Mouse (Mus musculus): ENCODE measurements around the gene Dkk3. TPM values are rescaled to one million over a fixed set of nuclear protein-coding genes. Genes with fewer than 3 reads are reported as not detected.
A peak's percentile ranks its signal among the peaks of the same experiment; 100 is the strongest.

Gene Dkk3
- polyA plus RNA-seq, 1 experiment from 2014 or later = 27.1 TPM

DNA sequence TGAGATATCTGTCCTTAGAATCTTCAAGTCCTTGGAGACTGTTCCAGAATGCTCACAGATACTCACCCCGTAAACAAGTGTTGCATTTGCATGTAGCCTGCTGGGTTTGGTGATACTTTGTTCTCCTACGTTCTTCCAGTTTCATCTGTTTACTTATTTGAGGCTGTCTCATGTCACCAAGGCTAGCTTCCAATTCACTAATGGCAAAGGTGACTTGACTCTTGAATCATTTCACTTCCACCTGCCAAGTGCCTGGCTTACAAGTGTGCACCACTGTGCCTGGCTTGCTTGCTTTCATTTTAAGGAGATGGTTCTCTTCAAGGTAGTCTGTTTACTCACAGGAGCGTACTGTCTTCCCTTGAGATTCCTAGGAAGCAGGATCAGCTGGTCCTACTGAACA is 5.6 kb upstream of the Dkk3 start:
- ATAC-seq = no peak
- WGBS = 72% methylated on average over 3 of the region's 3 CpGs

DNA sequence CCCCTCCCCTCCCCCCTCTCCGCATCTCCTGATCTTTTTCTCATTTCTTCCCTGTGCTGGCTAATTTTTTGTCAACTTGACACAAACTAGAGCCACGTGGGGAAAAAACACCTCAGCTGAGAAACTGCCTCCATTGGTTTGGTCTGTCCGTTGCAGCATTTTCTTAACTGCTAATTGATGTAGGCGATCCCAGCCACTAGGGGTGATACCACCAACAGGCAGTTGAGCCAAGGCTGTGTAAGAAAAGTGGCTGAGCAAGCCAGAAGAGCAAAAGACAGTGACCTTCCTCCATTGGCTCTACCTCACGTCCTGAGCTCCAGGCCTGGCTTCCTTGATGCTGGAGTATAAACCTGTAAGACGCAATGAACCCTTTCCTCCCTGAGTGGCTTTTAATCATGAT is 978 bp upstream of the Dkk3 start:
- H3K9me3 ChIP-seq = no peaks in the 10 kb centered on the region
- no peak overlapping the region for H3K9ac ChIP-seq
- 45% methylated on average over 6 of the region's 6 CpGs for WGBS
- H3K36me3 ChIP-seq = no peaks in the 10 kb centered on the region
- H3K4me3 ChIP-seq (replicated peaks) = no peak overlapping the region
- no peaks in the 10 kb centered on the region for H3K27me3 ChIP-seq (replicated peaks)
- H3K27ac ChIP-seq = no peak overlapping the region
- ATAC-seq = no peak
- H3K4me2 ChIP-seq (replicated peaks) = no peak overlapping the region
- peaks cover 11% of the 10 kb centered on the region; the same call in 1 of the 2 replicates for H3K4me1 ChIP-seq (replicated peaks)

More for the DNA sequence above, 5.6 kb upstream of the Dkk3 start:
- Histone ChIP-seq H3K36me3 (no peaks in the 10 kb centered on the region), H3K27ac (no peak overlapping the region), H3K4me2 (replicated peaks) (no peak overlapping the region), H3K9ac (no peak overlapping the region), H3K27me3 (replicated peaks) (no peaks in the 10 kb centered on the region), H3K4me1 (replicated peaks) (no peaks in the 10 kb centered on the region), H3K4me3 (replicated peaks) (no peak overlapping the region), H3K9me3 (no peaks in the 10 kb centered on the region)

DNA sequence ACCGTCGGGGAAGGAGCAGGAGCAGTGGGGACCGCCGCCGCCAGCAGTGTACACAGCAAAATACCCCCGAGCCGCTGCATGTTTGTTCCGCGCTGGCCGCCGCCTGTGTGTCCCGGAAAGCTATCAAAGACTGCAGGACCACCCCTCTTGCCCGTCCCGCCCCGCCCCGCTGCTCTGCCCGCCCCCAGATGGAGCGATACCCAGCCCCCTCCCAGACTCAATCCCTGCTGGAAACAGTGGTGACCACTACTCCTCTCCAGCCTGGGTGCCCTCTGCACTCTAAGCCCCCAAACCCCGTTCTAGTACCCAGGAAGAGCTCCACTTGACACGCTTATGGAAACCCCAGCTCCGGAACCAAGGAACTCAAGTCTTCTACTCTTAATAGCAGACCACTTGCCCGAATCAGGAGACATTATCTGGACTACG is 528 bp downstream of the Dkk3 start:
- H3K36me3 ChIP-seq = no peaks in the 10 kb centered on the region
- H3K4me1 ChIP-seq (replicated peaks) = peaks cover 14% of the 10 kb centered on the region; the same call in 1 of the 2 replicates
- peak overlapping the region; percentile 50 for H3K4me3 ChIP-seq (replicated peaks)
- WGBS = 1% methylated on average over 23 of the region's 23 CpGs
- peak; percentile 63 for ATAC-seq
- peak overlapping the region; percentile 58 for H3K27ac ChIP-seq
- no peaks in the 10 kb centered on the region for H3K9me3 ChIP-seq
- H3K9ac ChIP-seq = peak overlapping the region; percentile 51
- peak overlapping the region; percentile 73 for H3K4me2 ChIP-seq (replicated peaks)
- no peaks in the 10 kb centered on the region for H3K27me3 ChIP-seq (replicated peaks)

DNA sequence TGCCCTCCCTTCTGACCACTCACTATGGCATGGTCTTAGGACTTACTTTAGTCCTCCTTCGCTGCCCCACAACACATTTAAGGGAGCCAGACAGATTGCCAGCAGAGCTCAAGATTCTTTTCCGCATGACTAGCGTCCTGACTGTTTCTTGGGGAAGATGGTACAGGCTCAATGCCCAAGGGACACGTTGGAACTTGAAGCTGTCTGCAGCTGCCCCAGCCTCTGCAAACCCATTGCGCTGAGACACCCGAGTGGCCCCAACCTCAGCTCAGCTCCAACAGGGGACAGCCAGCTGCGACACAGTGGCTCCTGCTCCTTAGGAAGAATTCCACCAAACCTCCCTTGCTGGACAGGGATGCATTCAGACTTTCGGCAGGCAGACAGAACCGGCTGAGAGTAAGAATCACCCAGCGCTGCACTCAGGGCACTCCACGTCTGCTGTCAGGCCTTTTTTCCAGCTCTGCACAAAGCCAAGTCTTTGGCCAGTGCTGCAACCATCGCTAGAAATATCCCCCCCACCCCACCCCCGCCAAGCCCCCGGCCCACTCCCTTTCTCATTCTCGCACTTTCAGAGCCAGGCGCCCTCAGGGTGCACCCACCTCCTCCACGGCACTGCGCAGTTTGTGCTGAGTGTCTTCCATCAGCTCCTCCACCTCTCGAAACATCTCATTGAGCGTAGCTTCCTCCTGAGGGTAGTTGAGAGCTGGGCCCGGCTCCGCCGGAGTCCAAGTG is 1.1 kb downstream of the Dkk3 start:
- no peaks in the 10 kb centered on the region for H3K27me3 ChIP-seq (replicated peaks)
- H3K4me2 ChIP-seq (replicated peaks) = peak overlapping the region; percentile 73
- no peaks in the 10 kb centered on the region for H3K36me3 ChIP-seq
- peak overlapping the region; percentile 58 for H3K27ac ChIP-seq
- peak overlapping the region; percentile 51 for H3K9ac ChIP-seq
- peaks cover 14% of the 10 kb centered on the region; the same call in 1 of the 2 replicates for H3K4me1 ChIP-seq (replicated peaks)
- no peaks in the 10 kb centered on the region for H3K9me3 ChIP-seq
- 15% methylated on average over 23 of the region's 23 CpGs for WGBS
- peak overlapping the region; percentile 50 for H3K4me3 ChIP-seq (replicated peaks)
- ATAC-seq = peak; percentile 42; the same call in 1 of the 2 replicates

DNA sequence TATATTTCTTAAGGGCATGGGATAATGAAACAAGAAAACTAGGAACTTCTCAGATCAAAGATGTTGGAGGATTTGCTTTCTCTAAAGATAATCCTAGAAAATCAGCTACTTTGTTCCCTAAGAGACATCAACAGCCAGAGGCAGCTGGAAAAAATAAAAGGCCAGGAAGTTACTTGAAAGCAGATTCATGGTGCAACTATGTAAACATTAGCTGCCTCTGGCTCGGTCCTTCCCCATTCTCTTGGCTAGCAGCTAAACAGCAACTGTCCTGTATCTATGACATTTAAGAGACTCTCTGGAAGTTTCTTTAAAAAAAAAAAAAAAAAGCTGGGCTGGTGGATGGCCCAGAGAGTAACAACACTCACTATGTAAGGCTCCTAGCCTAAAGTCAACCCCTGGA is 3.7 kb downstream of the Dkk3 start:
- WGBS = 6% methylated on average over 1 of the region's 1 CpGs
- no peaks in the 10 kb centered on the region for H3K9me3 ChIP-seq
- no peak overlapping the region for H3K9ac ChIP-seq
- H3K27ac ChIP-seq = peak overlapping the region; percentile 68; the same call in 1 of the 2 replicates
- no peaks in the 10 kb centered on the region for H3K36me3 ChIP-seq
- ATAC-seq = peak; percentile 18; the same call in 1 of the 2 replicates
- H3K4me1 ChIP-seq (replicated peaks) = peaks cover 14% of the 10 kb centered on the region; the same call in 1 of the 2 replicates
- no peak overlapping the region for H3K4me2 ChIP-seq (replicated peaks)
- H3K27me3 ChIP-seq (replicated peaks) = no peaks in the 10 kb centered on the region
- no peak overlapping the region for H3K4me3 ChIP-seq (replicated peaks)

DNA sequence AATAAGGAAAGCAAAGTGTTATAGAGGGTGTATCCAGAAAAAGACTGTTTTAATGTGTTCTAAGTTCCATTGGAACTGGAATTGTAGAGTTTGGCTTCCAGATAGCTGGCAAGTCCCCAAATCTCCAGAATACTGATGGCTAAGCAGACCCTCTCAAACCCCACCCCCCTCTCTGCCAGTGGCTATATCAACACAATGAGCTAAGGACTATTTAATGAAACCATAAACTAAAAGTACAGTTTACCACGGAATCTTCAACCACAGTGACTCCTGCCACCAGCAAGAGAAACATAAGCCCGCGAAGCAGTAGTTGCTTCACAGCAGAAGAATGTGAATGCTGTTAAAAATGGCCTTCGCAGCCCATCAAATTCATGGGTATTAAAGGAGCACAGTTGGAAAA is 4.4 kb downstream of the Dkk3 start:
- WGBS = 52% methylated on average over 4 of the region's 4 CpGs
- no peak for ATAC-seq
- Histone ChIP-seq H3K4me1 (replicated peaks) (peaks cover 14% of the 10 kb centered on the region; the same call in 1 of the 2 replicates), H3K4me3 (replicated peaks) (no peak overlapping the region), H3K9ac (no peak overlapping the region), H3K36me3 (no peaks in the 10 kb centered on the region), H3K9me3 (no peaks in the 10 kb centered on the region), H3K27ac (peak overlapping the region; percentile 68), H3K27me3 (replicated peaks) (no peaks in the 10 kb centered on the region), H3K4me2 (replicated peaks) (no peak overlapping the region)

DNA sequence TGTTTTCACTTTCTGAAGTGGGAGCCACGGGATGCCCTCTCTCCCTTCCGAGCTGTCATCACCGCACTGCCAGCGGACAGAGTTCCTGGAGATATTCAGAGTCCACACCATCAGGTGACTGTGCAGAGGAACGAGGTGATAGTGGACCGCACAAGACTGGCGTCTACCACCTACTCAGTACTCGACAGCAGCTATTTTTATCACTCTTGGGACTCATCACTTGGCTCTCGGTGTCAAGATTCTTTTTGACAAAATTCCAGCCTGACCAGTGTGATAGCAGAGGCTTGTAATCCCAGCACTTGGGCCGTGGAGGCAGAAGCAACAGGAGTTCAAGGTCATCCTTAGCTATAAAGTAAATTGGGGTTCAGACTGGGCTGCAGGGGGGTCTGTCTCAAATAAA is 9.7 kb downstream of the Dkk3 start:
- Histone ChIP-seq H3K36me3 (no peaks in the 10 kb centered on the region), H3K9ac (no peak overlapping the region), H3K27me3 (replicated peaks) (no peaks in the 10 kb centered on the region), H3K9me3 (no peaks in the 10 kb centered on the region), H3K4me1 (replicated peaks) (0 out of 2 replicates have a peak, but pooled peaks cover 3% of the 10 kb centered on the region), H3K27ac (no peak overlapping the region), H3K4me2 (replicated peaks) (no peak overlapping the region), H3K4me3 (replicated peaks) (no peak overlapping the region)
- no peak for ATAC-seq
- 86% methylated on average over 10 of the region's 10 CpGs for WGBS

DNA sequence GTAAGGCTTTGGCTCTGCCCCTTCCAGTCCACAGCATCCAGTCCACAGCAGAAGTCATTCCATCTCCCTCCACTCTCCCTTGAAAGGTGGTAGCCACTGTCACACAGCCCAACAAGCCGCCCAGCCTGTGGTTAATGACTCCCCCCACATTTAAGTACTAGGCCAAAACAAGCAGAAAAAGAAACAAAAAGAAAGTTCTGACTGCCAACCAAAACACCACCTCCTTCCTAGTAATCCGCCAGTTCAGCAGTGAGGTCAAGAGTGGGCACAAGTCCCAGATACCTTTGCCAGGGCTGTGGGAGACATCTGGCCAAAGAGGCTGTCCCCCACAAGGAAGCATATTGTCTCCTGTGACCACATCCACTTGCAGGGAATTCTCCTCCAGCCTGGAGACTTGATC is 10.9 kb downstream of the Dkk3 start:
- H3K27ac ChIP-seq = no peak overlapping the region
- H3K4me1 ChIP-seq (replicated peaks) = 0 out of 2 replicates have a peak, but pooled peaks cover 2% of the 10 kb centered on the region
- no peaks in the 10 kb centered on the region for H3K9me3 ChIP-seq
- 81% methylated on average over 2 of the region's 2 CpGs for WGBS
- H3K4me2 ChIP-seq (replicated peaks) = no peak overlapping the region
- H3K27me3 ChIP-seq (replicated peaks) = no peaks in the 10 kb centered on the region
- H3K4me3 ChIP-seq (replicated peaks) = no peak overlapping the region
- ATAC-seq = no peak
- H3K9ac ChIP-seq = no peak overlapping the region
- H3K36me3 ChIP-seq = no peaks in the 10 kb centered on the region

DNA sequence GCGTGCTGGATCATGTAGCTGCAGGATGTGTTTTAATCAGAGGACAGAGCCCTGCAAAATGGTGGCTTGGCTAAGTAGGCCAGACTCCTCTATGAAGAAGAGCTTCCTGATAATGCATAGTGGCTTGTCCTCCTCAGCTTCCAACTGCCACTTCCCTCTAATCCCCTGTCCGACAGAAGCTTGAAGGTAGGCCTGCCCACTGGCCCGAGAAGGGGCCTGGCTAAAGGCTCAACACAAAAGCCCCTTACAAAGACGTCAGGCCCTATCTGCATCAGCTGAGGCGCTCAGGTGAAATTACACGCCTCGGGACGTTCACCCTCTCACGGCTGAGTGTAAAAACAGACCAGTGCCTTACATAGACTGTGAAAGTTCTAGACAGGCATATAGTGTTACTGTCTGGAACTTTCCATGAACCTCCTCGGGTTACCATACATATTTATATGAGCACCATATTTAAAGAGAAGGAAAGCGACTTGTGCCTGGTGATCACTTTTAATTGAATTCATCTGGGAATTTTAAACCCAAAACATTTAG is 14.1 kb downstream of the Dkk3 start:
- Histone ChIP-seq H3K36me3 (no peaks in the 10 kb centered on the region), H3K4me3 (replicated peaks) (no peak overlapping the region), H3K9ac (no peak overlapping the region), H3K4me1 (replicated peaks) (0 out of 2 replicates have a peak, but pooled peaks cover 2% of the 10 kb centered on the region), H3K27me3 (replicated peaks) (no peaks in the 10 kb centered on the region), H3K9me3 (no peaks in the 10 kb centered on the region), H3K27ac (no peak overlapping the region), H3K4me2 (replicated peaks) (no peak overlapping the region)
- 77% methylated on average over 11 of the region's 11 CpGs for WGBS
- ATAC-seq = no peak

DNA sequence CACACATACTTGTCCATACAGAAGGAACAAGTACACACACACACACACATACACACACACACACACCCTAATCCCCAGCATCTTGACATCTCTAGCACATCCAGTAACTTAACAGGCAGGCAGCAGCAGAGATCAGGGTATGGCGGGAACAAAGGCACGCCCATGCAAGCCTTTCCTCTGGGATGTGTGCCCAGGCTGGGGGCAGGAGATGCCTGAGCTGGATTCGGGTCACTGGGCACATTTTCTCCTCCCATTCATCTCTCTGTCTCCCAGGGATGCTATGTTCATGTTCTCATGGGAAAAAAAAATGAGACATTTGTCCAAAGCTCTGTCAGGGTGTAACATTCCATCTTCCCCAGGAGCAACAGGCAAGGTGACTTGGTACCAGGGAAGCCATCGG is 14.9 kb downstream of the Dkk3 start:
- Histone ChIP-seq H3K27ac (no peak overlapping the region), H3K9ac (no peak overlapping the region), H3K9me3 (no peaks in the 10 kb centered on the region), H3K4me1 (replicated peaks) (0 out of 2 replicates have a peak, but pooled peaks cover 2% of the 10 kb centered on the region), H3K27me3 (replicated peaks) (no peaks in the 10 kb centered on the region), H3K4me3 (replicated peaks) (no peak overlapping the region), H3K36me3 (no peaks in the 10 kb centered on the region), H3K4me2 (replicated peaks) (no peak overlapping the region)
- no peak for ATAC-seq
- 69% methylated on average over 4 of the region's 4 CpGs for WGBS

DNA sequence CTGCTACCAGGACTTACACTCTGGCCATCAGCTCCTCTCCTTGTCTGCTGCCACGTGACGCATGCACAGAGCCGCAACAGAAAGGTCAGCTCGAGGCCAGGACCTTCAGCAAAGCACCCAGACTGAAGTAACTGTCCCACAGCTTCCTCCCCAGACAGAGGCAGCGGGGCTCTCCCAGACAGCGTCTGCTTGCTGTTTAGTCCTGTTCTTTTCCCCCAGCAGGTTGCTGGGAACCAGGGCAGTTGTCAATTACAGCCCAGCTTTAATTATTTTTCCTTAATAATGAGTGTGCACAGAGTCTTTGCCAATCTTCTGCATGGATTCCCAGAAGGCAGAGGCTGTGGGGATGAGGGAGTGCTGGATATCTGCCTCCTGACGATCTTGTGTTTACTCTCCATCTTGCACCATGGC is 15.8 kb downstream of the Dkk3 start:
- WGBS = 47% methylated on average over 7 of the region's 7 CpGs

DNA sequence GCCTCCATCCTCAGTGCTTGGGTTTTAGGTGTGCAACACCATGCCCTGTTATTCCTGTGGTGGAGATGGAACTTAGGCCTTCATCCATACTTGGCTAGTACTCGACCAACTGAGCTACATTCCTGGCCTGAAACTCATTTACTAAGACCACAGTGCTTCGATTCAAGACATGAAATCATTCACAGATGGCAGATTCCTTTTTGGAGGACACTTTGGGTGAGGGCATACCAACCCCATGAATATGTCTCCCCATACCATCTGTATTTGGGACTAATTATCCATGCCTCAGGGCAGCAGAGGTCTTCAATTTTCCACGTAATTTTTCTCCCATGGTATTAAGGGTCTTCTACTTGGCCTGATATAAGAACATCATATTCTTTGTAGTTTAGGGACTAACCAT is 16.2 kb downstream of the Dkk3 start:
- Histone ChIP-seq H3K36me3 (no peaks in the 10 kb centered on the region), H3K4me3 (replicated peaks) (no peak overlapping the region), H3K4me1 (replicated peaks) (0 out of 2 replicates have a peak, but pooled peaks cover 2% of the 10 kb centered on the region), H3K9me3 (no peaks in the 10 kb centered on the region), H3K9ac (no peak overlapping the region), H3K27me3 (replicated peaks) (no peaks in the 10 kb centered on the region), H3K27ac (no peak overlapping the region), H3K4me2 (replicated peaks) (no peak overlapping the region)
- ATAC-seq = no peak
- WGBS = 82% methylated on average over 3 of the region's 3 CpGs

More for the DNA sequence above, 15.8 kb downstream of the Dkk3 start:
- 0 out of 2 replicates have a peak, but pooled peaks cover 2% of the 10 kb centered on the region for H3K4me1 ChIP-seq (replicated peaks)
- no peak overlapping the region for H3K9ac ChIP-seq
- no peak overlapping the region for H3K4me3 ChIP-seq (replicated peaks)
- H3K4me2 ChIP-seq (replicated peaks) = no peak overlapping the region
- no peak for ATAC-seq
- H3K9me3 ChIP-seq = no peaks in the 10 kb centered on the region
- no peaks in the 10 kb centered on the region for H3K36me3 ChIP-seq
- no peaks in the 10 kb centered on the region for H3K27me3 ChIP-seq (replicated peaks)
- no peak overlapping the region for H3K27ac ChIP-seq

Measured in intestine, embryonic 15.5 days (tissue).